Mouse (Mus musculus) forebrain, embryonic 15.5 days (tissue): ENCODE data around the gene Chst15. TPM values are rescaled to one million over a fixed set of nuclear protein-coding genes. Genes with fewer than 3 reads are reported as not detected.

Source experiments
- ATAC-seq: fragments of 200-750 bp; cut with Nextera tagmentation; replicated peaks from 2 replicates; pipeline ENCODE4 v1.8.0; 2017; ENCODE audit warnings: mild to moderate bottlenecking, moderate TSS enrichment, moderate library complexity
- H3K27ac ChIP-seq: fragments of 300-500 bp; sonication (generic); replicated peaks from 2 replicates; pipeline ENCODE4 v1.5.1; 2015; ENCODE audit warnings: mild to moderate bottlenecking, inconsistent platforms
- H3K27me3 ChIP-seq: fragments of 300-500 bp; sonication (generic); 2 replicates; pipeline ENCODE4 v1.6.1; 2015; ENCODE audit warnings: inconsistent platforms
- H3K36me3 ChIP-seq: fragments of 300-500 bp; sonication (generic); 2 replicates; pipeline ENCODE4 v1.6.1; 2015; ENCODE audit warnings: mild to moderate bottlenecking, inconsistent platforms
- H3K4me1 ChIP-seq: fragments of 300-500 bp; sonication (generic); 2 replicates; pipeline ENCODE4 v1.6.1; 2015; ENCODE audit warnings: inconsistent platforms
- H3K4me2 ChIP-seq: fragments of 300-500 bp; sonication (generic); replicated peaks from 2 replicates; pipeline ENCODE4 v1.6.1; 2015; ENCODE audit warnings: mild to moderate bottlenecking, inconsistent platforms
- H3K4me3 ChIP-seq: fragments of 300-500 bp; sonication (generic); 2 replicates; pipeline ENCODE4 v1.5.1; 2015; ENCODE audit warnings: mild to moderate bottlenecking, inconsistent platforms
- H3K9ac ChIP-seq: fragments of 300-500 bp; sonication (generic); replicated peaks from 2 replicates; pipeline ENCODE4 v1.6.1; 2015; ENCODE audit warnings: mild to moderate bottlenecking, inconsistent platforms
- H3K9me3 ChIP-seq: fragments of 300-500 bp; sonication (generic); 2 replicates; pipeline ENCODE4 v1.6.1; 2016; ENCODE audit warnings: inconsistent platforms
- WGBS: fragments of 180-500 bp; shearing (Covaris S2); methylation state at CpG from one replicate; pipeline ENCODE4 v1.1.7; 2015; ENCODE audit warnings: mixed read lengths; 5-methylcytosine and 5-hydroxymethylcytosine counted together
- polyA plus RNA-seq: library from polyadenylated mRNA; unstranded; fragments of >200 nt; fragmentation: Nextera tagmentation; extraction: Ambion mirVana; gene quantifications from 2 replicates; pipeline ENCODE4 v1.2.1, GENCODE M21; 2015

Gene Chst15
- polyA plus RNA-seq, 1 experiment from 2014 or later = 20.1 TPM

DNA sequence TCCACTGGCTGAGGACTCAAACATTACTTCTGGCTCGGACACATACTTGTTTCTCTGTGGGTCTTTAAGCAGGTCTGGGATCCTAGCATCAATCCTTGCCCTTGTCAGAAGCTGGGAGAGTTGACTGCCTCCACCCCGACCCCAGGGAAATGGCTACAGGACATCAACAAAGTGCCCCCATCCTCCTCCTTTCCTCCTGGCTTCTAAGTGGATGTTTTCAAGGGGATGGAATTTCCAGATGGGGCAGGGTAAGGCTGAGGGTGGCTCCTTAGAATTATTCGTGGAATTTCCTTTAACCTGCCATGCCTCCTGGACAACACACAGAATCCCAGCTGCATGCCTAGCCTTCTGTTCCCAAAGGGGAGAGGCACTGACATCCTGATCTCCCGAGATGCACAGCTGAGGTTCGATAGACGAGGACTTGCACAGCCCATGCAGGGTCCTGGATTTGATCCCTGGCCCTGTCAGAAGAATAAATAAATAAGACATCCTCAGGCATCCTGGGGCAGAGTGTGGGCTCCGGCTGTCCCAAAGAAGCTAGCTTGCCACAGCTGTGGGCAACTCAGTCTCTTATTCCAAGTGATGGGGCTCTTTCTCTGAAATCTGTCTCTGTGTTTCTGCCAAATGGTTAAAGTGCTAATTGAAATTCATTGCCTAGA is 119.1 kb downstream of the Chst15 start:
- Histone ChIP-seq H3K9me3 (no peaks in the 10 kb centered on the region), H3K36me3 (no peaks in the 10 kb centered on the region), H3K4me3 (no peak overlapping the region), H3K9ac (no peak overlapping the region), H3K4me1 (peaks cover 13% of the 10 kb centered on the region), H3K27me3 (no peaks in the 10 kb centered on the region), H3K4me2 (no peak overlapping the region), H3K27ac (no peak overlapping the region)
- 59% methylated on average over 7 of the region's 7 CpGs for WGBS
- no peak for ATAC-seq

GRCm38 (mm10) chr7:132196581-132196980 is 120.4 kb downstream of the Chst15 start:
- Histone ChIP-seq H3K9me3 (no peaks in the 10 kb centered on the region), H3K4me2 (no peak overlapping the region), H3K4me3 (no peak overlapping the region), H3K36me3 (no peaks in the 10 kb centered on the region), H3K27me3 (no peaks in the 10 kb centered on the region), H3K27ac (no peak overlapping the region), H3K9ac (no peak overlapping the region), H3K4me1 (peaks cover 13% of the 10 kb centered on the region)
- ATAC-seq = no peak
- WGBS = 88% methylated on average over 1 of the region's 1 CpGs

- WGBS = 83% methylated on average over 2 of the region's 2 CpGs
- H3K4me2 ChIP-seq = no peak overlapping the region
Observed at GRCm38 (mm10) chr7:132193606-132194005, 123.4 kb downstream of the Chst15 start.

DNA sequence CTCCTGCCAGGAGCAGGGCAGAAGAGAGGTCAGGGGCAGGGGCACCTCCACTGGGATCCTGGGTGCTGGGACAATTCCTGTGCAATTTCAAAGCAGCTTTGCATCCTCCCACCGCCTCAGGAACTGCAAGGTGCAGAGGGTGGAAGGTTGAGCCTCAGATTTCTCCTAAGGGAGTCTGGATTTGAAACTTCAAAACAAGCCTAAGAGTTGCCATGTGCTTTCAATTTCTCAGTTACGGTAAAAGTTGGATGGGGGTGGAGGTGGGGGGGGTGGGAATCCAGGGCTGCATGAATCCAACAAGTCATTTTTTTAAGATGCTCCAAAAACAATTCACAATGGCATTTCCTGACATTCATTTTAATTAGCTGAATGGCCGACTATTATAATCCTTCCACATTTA is 129.6 kb downstream of the Chst15 start:
- Histone ChIP-seq H3K4me3 (no peak overlapping the region), H3K4me2 (no peak overlapping the region), H3K27me3 (no peaks in the 10 kb centered on the region), H3K9me3 (no peaks in the 10 kb centered on the region), H3K36me3 (no peaks in the 10 kb centered on the region), H3K9ac (no peak overlapping the region), H3K4me1 (peaks cover 17% of the 10 kb centered on the region), H3K27ac (no peak overlapping the region)
- ATAC-seq = no peak
- 66% methylated on average over 3 of the region's 3 CpGs for WGBS

More at GRCm38 (mm10) chr7:132193606-132194005, 123.4 kb downstream of the Chst15 start:
- Histone ChIP-seq H3K4me1 (peaks cover 11% of the 10 kb centered on the region), H3K36me3 (no peaks in the 10 kb centered on the region), H3K27ac (no peak overlapping the region), H3K27me3 (no peaks in the 10 kb centered on the region), H3K9me3 (no peaks in the 10 kb centered on the region), H3K4me3 (no peak overlapping the region), H3K9ac (no peak overlapping the region)
- ATAC-seq = no peak

Other genes starting within 250 kb of the Chst15 start
- 2.6 and 3.1 TPM in 2 replicates for gene Cpxm2, start 162.5 kb downstream of the Chst15 start, polyA plus RNA-seq